13 mouse cellular contexts compared by ENCODE assay signal in the genomic region with DNA sequence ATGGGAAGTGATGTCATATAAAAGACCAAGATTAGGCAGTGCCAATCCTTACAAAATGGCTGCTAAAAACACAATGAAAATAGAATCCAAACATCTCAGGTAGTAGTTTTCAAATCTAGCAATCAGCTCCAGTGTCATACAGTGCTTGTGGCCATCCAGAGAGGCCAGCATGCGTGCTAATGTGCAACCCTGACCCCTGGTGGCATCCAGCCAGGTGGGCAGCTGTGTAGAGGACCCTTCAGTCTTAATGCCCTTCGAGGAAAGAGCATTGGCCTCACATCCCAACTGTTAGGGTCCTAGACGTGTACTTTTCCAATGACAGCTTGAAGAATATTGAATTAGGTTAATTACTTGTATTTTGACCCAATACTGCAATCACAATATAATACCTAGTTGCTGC.
"Had no signal": no experiment of that assay in that cellular context is flagged by ENCODE, and none has a peak within 500 bp of the region (broad histone marks: within the 10 kb centered on the region; RNA-seq: fewer than 3 reads in every experiment).

No protein-coding gene starts in this region.

- H3K27ac ChIP-seq: kidney, embryonic 15.5 days; limb, embryonic 12.5 days; lung, embryonic 15.5 days; macrophage; midbrain, embryonic 12.5 days; neural tube, embryonic 12.5 days had no signal

- H3K4me1 ChIP-seq: lung, embryonic 15.5 days; megakaryocyte, embryonic 14.5 days; midbrain, embryonic 12.5 days; neural tube, embryonic 12.5 days had no signal

- H3K36me3 ChIP-seq: lung, embryonic 15.5 days had no signal

- H3K4me2 ChIP-seq: kidney, embryonic 15.5 days; limb, embryonic 12.5 days; lung, embryonic 15.5 days; midbrain, embryonic 12.5 days; neural tube, embryonic 12.5 days had no signal

- H3K9me3 ChIP-seq: kidney, embryonic 15.5 days; limb, embryonic 12.5 days; lung, embryonic 15.5 days; megakaryocyte, embryonic 14.5 days; midbrain, embryonic 12.5 days; neural tube, embryonic 12.5 days had no signal

- DNase-seq: kidney, adult 2 months; kidney, postnatal 25 days; lung, postnatal 14 days; right cerebral cortex, adult 18-20 months; right cerebral cortex, postnatal 25 days; thymus, postnatal 36 days had no signal

- H3K9ac ChIP-seq: kidney, embryonic 15.5 days; limb, embryonic 12.5 days; lung, embryonic 15.5 days; midbrain, embryonic 12.5 days; neural tube, embryonic 12.5 days had no signal

- H3K4me3 ChIP-seq: kidney, embryonic 15.5 days; limb, embryonic 12.5 days; lung, embryonic 15.5 days; megakaryocyte, embryonic 14.5 days; midbrain, embryonic 12.5 days; neural tube, embryonic 12.5 days had no signal

- H3K27me3 ChIP-seq: kidney, embryonic 15.5 days; limb, embryonic 12.5 days; lung, embryonic 15.5 days; megakaryocyte, embryonic 14.5 days; midbrain, embryonic 12.5 days; neural tube, embryonic 12.5 days had no signal
